Mouse (Mus musculus): ENCODE results near the gene Izumo1r. TPM values are rescaled to one million over a fixed set of nuclear protein-coding genes. Genes with fewer than 3 reads are reported as not detected.
"Not testable (repeated sequence)": the region's sequence is repeated elsewhere in the genome, so short reads cannot be mapped to it uniquely, and the experiment has no call there.

Gene Izumo1r
- polyA plus RNA-seq, 1 experiment, result 37.6 TPM

DNA sequence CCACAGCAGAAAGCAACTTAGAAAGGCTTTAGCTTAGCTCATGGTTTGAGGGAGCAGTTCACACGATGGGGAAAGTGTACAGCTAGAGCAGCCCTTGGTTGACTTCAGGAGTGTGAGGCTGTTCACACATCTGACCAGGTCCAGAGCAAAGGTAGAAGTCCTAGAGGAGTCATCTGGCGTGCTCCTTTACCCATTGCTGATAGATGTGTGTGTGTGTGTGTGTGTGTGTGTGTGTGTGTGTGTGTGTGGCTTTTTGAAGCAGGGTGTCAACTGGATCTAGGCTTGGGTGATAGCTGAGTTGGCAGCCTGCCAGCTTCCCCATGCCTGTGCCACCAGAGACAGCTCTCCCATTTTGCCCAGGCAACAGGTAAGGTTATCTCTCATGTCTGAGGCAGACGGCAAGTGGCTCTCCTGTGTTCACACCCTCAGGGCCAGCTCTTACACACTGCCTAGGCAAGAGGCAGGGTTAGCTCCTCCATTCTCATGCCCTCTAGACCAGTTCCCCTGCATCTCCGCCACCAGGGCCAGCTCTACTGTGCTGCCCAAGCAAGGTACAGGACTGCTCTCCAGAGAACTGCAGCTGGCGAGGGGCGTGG is 15.9 kb downstream of the Izumo1r start:
- Histone ChIP-seq H3K36me3 (ENCODE audit: control insufficient read depth, insufficient read depth, low read length) (no peaks in the 10 kb centered on the region), H3K27ac (ENCODE audit: insufficient read depth, low read length) (no peak overlapping the region), H3K4me3 (ENCODE audit: extremely low read depth, insufficient read depth, insufficient read length) (no peak overlapping the region), H3K4me1 (ENCODE audit: control insufficient read depth, insufficient read depth, insufficient read length) (no peaks in the 10 kb centered on the region; the same call in 1 of the 2 replicates), H3K27me3 (ENCODE audit: control insufficient read depth, insufficient read depth, low read length) (no peaks in the 10 kb centered on the region)
- no peak for DNase-seq (ENCODE audit: low read depth in 1 of 2, low spot score in 2 of 2)
- WGBS, result 82% methylated on average over 6 of the region's 6 CpGs
- TF ChIP-seq CTCF (IDR thresholded peaks at IDR 0.05; ENCODE audit: extremely low read depth, insufficient read depth, insufficient read length, insufficient replicate concordance) (no peak), POLR2A (IDR thresholded peaks at IDR 0.05; ENCODE audit: low read depth, low read length) (no peak)

DNA sequence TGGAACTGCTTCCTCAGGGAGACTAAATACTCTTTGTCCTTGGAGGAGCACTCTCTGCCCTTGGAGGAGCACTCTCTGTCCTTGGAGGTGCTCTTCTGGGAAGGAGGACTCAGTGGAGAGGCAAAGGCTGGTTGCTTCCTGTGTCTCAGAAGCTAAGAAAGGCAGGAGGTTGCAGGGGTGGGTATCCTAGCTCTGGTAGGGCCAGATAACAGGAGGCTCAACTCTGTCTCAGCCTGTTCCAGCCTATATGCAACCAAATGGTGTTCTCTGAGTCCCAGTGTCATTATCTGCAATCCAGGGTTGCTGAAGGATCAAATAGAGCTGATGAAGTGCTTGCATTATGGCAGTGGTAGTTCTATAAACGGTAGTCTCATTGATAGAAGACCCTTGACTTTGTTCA is 17.8 kb downstream of the Izumo1r start:
- Histone ChIP-seq H3K27me3 (ENCODE audit: control insufficient read depth, insufficient read depth, low read length) (no peaks in the 10 kb centered on the region), H3K4me3 (ENCODE audit: extremely low read depth, insufficient read depth, insufficient read length) (no peak overlapping the region), H3K36me3 (ENCODE audit: control insufficient read depth, insufficient read depth, low read length) (no peaks in the 10 kb centered on the region), H3K4me1 (ENCODE audit: control insufficient read depth, insufficient read depth, insufficient read length) (no peaks in the 10 kb centered on the region; the same call in 1 of the 2 replicates), H3K27ac (ENCODE audit: insufficient read depth, low read length) (no peak overlapping the region)
- WGBS, result 77% methylated on average over 1 of the region's 1 CpGs
- TF ChIP-seq POLR2A (IDR thresholded peaks at IDR 0.05; ENCODE audit: low read depth, low read length) (no peak), CTCF (IDR thresholded peaks at IDR 0.05; ENCODE audit: extremely low read depth, insufficient read depth, insufficient read length, insufficient replicate concordance) (no peak)
- no peak for DNase-seq (ENCODE audit: low read depth in 1 of 2, low spot score in 2 of 2)

DNA sequence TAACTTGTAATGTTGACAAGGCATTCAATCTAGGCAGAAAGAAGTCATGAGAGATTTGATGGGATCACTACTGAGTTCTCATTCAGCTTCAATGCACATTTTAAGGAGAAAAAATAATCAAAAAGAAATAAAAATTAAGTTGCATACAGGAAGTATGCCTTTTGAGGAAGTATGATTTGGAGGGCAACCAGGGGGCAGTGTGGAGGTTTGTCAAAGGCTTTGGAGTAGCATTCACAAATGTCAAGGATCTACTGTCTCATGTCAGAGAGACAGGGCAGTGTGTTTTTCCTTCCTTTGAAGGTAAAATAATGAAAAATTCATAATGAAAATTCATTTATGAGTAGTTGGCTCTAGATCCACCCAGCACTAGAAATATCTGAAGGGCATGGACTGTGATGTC is 18.6 kb downstream of the Izumo1r start:
- no peak overlapping the region for H3K27ac ChIP-seq (ENCODE audit: insufficient read depth, low read length)
- peak; percentile 38 to 43 for DNase-seq (ENCODE audit: low read depth in 1 of 2, low spot score in 2 of 2)
- no peak for TF ChIP-seq CTCF (IDR thresholded peaks at IDR 0.05; ENCODE audit: extremely low read depth, insufficient read depth, insufficient read length, insufficient replicate concordance)
- TF ChIP-seq POLR2A (IDR thresholded peaks at IDR 0.05; ENCODE audit: low read depth, low read length), result no peak

DNA sequence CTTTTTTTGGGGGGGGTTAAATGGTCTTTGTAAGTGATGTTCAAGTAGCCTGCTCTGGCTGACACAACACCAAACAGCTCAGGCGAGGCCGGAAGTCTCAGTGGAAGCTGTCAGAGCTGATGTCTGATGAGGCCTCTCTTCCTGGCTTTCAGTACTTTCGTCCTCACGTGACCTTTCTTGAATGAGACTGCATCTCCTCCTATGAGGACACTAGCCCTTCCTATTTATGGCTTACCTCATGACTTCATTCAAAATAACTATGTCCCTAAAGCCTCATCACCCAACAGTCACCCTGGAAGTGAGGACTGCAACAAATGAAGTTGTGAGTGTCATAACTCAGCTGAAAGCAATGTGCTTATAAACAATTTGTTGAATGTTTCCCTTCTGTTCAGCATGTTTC is 19.1 kb downstream of the Izumo1r start:
- no peak for TF ChIP-seq POLR2A (IDR thresholded peaks at IDR 0.05; ENCODE audit: low read depth, low read length)
- no peak for TF ChIP-seq CTCF (IDR thresholded peaks at IDR 0.05; ENCODE audit: extremely low read depth, insufficient read depth, insufficient read length, insufficient replicate concordance)
- DNase-seq (ENCODE audit: low read depth in 1 of 2, low spot score in 2 of 2), result no peak
- Histone ChIP-seq H3K36me3 (ENCODE audit: control insufficient read depth, insufficient read depth, low read length) (no peaks in the 10 kb centered on the region), H3K27ac (ENCODE audit: insufficient read depth, low read length) (no peak overlapping the region), H3K4me1 (ENCODE audit: control insufficient read depth, insufficient read depth, insufficient read length) (no peaks in the 10 kb centered on the region; the same call in 1 of the 2 replicates), H3K4me3 (ENCODE audit: extremely low read depth, insufficient read depth, insufficient read length) (no peak overlapping the region), H3K27me3 (ENCODE audit: control insufficient read depth, insufficient read depth, low read length) (no peaks in the 10 kb centered on the region)
- WGBS, result 37% methylated on average over 4 of the region's 4 CpGs

More for the DNA sequence above, 18.6 kb downstream of the Izumo1r start:
- Histone ChIP-seq H3K27me3 (ENCODE audit: control insufficient read depth, insufficient read depth, low read length) (no peaks in the 10 kb centered on the region), H3K4me3 (ENCODE audit: extremely low read depth, insufficient read depth, insufficient read length) (no peak overlapping the region), H3K4me1 (ENCODE audit: control insufficient read depth, insufficient read depth, insufficient read length) (no peaks in the 10 kb centered on the region; the same call in 1 of the 2 replicates), H3K36me3 (ENCODE audit: control insufficient read depth, insufficient read depth, low read length) (no peaks in the 10 kb centered on the region)

DNA sequence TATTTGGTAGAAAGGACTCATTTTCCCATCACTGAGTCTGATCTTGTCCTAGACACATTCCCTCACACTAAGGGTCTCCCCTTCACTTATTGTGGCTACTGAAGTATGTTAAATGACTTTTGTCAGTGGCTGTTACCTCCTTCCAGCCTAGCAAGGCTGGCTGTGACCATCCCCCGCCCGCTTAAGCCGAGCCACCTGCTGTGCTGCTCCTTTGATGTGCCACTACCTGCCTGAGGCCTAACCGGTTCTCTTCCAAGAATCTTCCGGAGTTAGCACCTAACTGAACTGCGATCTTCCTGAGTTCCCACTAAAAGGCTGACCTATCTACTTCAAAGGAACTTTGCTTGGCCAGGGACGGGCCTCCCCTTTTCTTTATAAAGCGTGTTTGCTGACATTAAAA is 27.2 kb downstream of the Izumo1r start:
- not testable (repeated sequence) for H3K4me3 ChIP-seq (ENCODE audit: extremely low read depth, insufficient read depth, insufficient read length); H3K27ac ChIP-seq (ENCODE audit: insufficient read depth, low read length); H3K4me1 ChIP-seq (ENCODE audit: control insufficient read depth, insufficient read depth, insufficient read length); H3K27me3 ChIP-seq (ENCODE audit: control insufficient read depth, insufficient read depth, low read length); DNase-seq (ENCODE audit: low read depth in 1 of 2, low spot score in 2 of 2); H3K36me3 ChIP-seq (ENCODE audit: control insufficient read depth, insufficient read depth, low read length)
- WGBS, result 78% methylated on average over 8 of the region's 8 CpGs

DNA sequence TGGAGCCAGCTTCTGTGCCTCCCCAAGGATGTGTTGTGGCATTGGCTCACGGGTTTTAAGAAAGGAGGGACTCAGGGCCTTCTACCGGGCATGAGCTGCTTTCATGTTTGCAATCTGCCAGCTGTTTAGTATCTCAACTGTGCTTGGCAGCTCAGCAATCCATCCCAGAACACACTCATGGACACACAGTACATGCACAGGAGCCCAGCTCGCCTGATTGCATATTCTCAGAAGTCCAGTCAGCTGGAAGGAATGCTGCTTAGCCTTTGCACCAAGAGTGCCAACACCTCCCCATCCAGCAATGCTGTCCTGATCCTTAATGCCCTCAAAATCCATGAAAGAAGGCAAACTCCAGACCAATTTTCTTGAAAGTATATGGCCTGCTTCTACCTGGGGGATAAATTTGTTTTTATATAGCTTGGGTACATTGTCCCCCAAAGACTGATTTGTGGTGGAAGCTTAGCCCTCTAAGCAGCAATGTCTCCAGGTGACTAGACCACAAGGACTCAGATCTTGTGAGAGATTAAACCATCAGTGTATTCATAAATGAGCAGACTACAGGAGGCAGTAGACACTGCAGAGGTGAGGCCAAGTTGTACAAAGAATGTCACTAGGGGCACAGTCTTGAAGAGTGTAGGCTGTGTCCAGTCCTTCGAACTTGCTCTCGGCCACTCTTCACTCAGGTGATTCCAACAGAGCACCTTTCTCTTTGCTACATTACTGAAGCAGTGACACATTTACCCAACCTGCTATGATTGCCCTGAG is 27.8 kb downstream of the Izumo1r start:
- H3K27ac ChIP-seq (ENCODE audit: insufficient read depth, low read length), result no peak overlapping the region
- no peak overlapping the region for H3K4me3 ChIP-seq (ENCODE audit: extremely low read depth, insufficient read depth, insufficient read length)

More for the DNA sequence above, 27.8 kb downstream of the Izumo1r start:
- 77% methylated on average over 5 of the region's 5 CpGs for WGBS
- H3K27me3 ChIP-seq (ENCODE audit: control insufficient read depth, insufficient read depth, low read length), result no peaks in the 10 kb centered on the region
- DNase-seq (ENCODE audit: low read depth in 1 of 2, low spot score in 2 of 2), result no peak
- no peaks in the 10 kb centered on the region for H3K36me3 ChIP-seq (ENCODE audit: control insufficient read depth, insufficient read depth, low read length)
- H3K4me1 ChIP-seq (ENCODE audit: control insufficient read depth, insufficient read depth, insufficient read length), result peaks cover 5% of the 10 kb centered on the region; the same call in 1 of the 2 replicates
- TF ChIP-seq CTCF (IDR thresholded peaks at IDR 0.05; ENCODE audit: extremely low read depth, insufficient read depth, insufficient read length, insufficient replicate concordance), result no peak
- no peak for TF ChIP-seq POLR2A (IDR thresholded peaks at IDR 0.05; ENCODE audit: low read depth, low read length)

All from spleen, adult 2 months (tissue).